Mouse (Mus musculus): Measurements from ENCODE around the gene Grik4.

- TF ChIP-seq CTCF (IDR thresholded peaks at IDR 0.05; ENCODE audit: borderline replicate concordance, extremely low read depth, insufficient read depth, insufficient read length) (no peak), POLR2A (IDR thresholded peaks at IDR 0.05; ENCODE audit: borderline replicate concordance, extremely low read depth, insufficient read depth, insufficient read length, poor library complexity, severe bottlenecking) (no peak)
Observed at GRCm38 (mm10) chr9:42627146-42627545, 317.1 kb downstream of the Grik4 start.

All from brain, embryonic 14.5 days (tissue).